Mouse (Mus musculus) megakaryocyte, embryonic 14.5 days (primary cell): Measurements from ENCODE around the gene Sypl. TPM values are rescaled to one million over a fixed set of nuclear protein-coding genes. Genes with fewer than 3 reads are reported as not detected.
A peak's percentile ranks its signal among the peaks of the same experiment; 100 is the strongest.

ENCODE experiments used
- H3K27me3 ChIP-seq: replicated peaks from 2 replicates; pipeline ENCODE3; 2012; ENCODE audit warnings: inconsistent platforms
- H3K36me3 ChIP-seq: replicated peaks from 2 replicates; pipeline ENCODE3; 2012; ENCODE audit warnings: low read length, inconsistent platforms, mixed read lengths
- H3K4me1 ChIP-seq: 2 replicates; pipeline ENCODE4 v1.6.1; 2012; ENCODE audit warnings: inconsistent platforms
- H3K4me3 ChIP-seq: replicated peaks from 2 replicates; pipeline ENCODE3; 2012; ENCODE audit warnings: moderate library complexity, mild to moderate bottlenecking, inconsistent platforms
- H3K9me3 ChIP-seq: 2 replicates; pipeline ENCODE4 v1.6.1; 2012; ENCODE audit warnings: inconsistent platforms
- FLI1 ChIP-seq: IDR thresholded peaks from 2 replicates; pipeline ENCODE4 v1.6.1; 2012; ENCODE audit warnings: low read length, inconsistent platforms, mixed read lengths
- GATA1 ChIP-seq: IDR thresholded peaks from 3 replicates; pipeline ENCODE4 v1.6.1; 2012; ENCODE audit warnings: mixed read lengths, low read length, inconsistent platforms, borderline replicate concordance
- polyA plus RNA-seq: library from polyadenylated mRNA; stranded (reverse); fragments of >175 nt; gene quantifications from 2 replicates; pipeline ENCODE4 v1.2.3, GENCODE M21; 2012; ENCODE audit warnings: low replicate concordance; ENCODE audit not compliant: insufficient read depth

Sypl gene
- polyA plus RNA-seq, 1 experiment: 7.1 TPM

- no peak overlapping the region for H3K4me3 ChIP-seq
- no peaks in the 10 kb centered on the region for H3K9me3 ChIP-seq
- H3K27me3 ChIP-seq: peaks cover 22% of the 10 kb centered on the region
- H3K36me3 ChIP-seq: no peaks in the 10 kb centered on the region
- TF ChIP-seq GATA1 (no peak), FLI1 (no peak)
- H3K4me1 ChIP-seq: peaks cover 10% of the 10 kb centered on the region
Measured at GRCm38 (mm10) chr12:32941141-32941540, 12.6 kb upstream of the Sypl start.

GRCm38 (mm10) chr12:32943347-32943746 is 10.3 kb upstream of the Sypl start:
- Histone ChIP-seq H3K4me3 (no peak overlapping the region), H3K9me3 (peaks cover 4% of the 10 kb centered on the region; the same call in 1 of the 2 replicates), H3K4me1 (peaks cover 10% of the 10 kb centered on the region), H3K36me3 (no peaks in the 10 kb centered on the region), H3K27me3 (peaks cover 7% of the 10 kb centered on the region)
- TF ChIP-seq GATA1 (no peak), FLI1 (no peak)

GRCm38 (mm10) chr12:32943951-32944350 is 9.7 kb upstream of the Sypl start:
- H3K9me3 ChIP-seq: peaks cover 4% of the 10 kb centered on the region; the same call in 1 of the 2 replicates
- no peak for TF ChIP-seq FLI1
- TF ChIP-seq GATA1: no peak
- peaks cover 3% of the 10 kb centered on the region for H3K27me3 ChIP-seq
- no peak overlapping the region for H3K4me3 ChIP-seq
- H3K4me1 ChIP-seq: peaks cover 10% of the 10 kb centered on the region
- no peaks in the 10 kb centered on the region for H3K36me3 ChIP-seq

- H3K4me3 ChIP-seq: no peak overlapping the region
- peaks cover 3% of the 10 kb centered on the region for H3K27me3 ChIP-seq
Measured at GRCm38 (mm10) chr12:32944884-32945454, 8.7 kb upstream of the Sypl start.

GRCm38 (mm10) chr12:32946376-32946775 is 7.3 kb upstream of the Sypl start:
- peaks cover 3% of the 10 kb centered on the region for H3K27me3 ChIP-seq
- TF ChIP-seq FLI1 (no peak), GATA1 (no peak)
- H3K4me1 ChIP-seq: peaks cover 14% of the 10 kb centered on the region
- peaks cover 4% of the 10 kb centered on the region; the same call in 1 of the 2 replicates for H3K9me3 ChIP-seq
- no peak overlapping the region for H3K4me3 ChIP-seq
- H3K36me3 ChIP-seq: peaks cover 4% of the 10 kb centered on the region

More at GRCm38 (mm10) chr12:32944884-32945454, 8.7 kb upstream of the Sypl start:
- Histone ChIP-seq H3K9me3 (peaks cover 4% of the 10 kb centered on the region; the same call in 1 of the 2 replicates), H3K36me3 (peaks cover 2% of the 10 kb centered on the region), H3K4me1 (peaks cover 11% of the 10 kb centered on the region)
- no peak for TF ChIP-seq GATA1
- no peak for TF ChIP-seq FLI1

GRCm38 (mm10) chr12:32952416-32952815 is 1.3 kb upstream of the Sypl start:
- H3K36me3 ChIP-seq: peaks cover 4% of the 10 kb centered on the region
- peak overlapping the region; percentile 86 for H3K4me3 ChIP-seq
- H3K9me3 ChIP-seq: peaks cover 4% of the 10 kb centered on the region; the same call in 1 of the 2 replicates
- no peak for TF ChIP-seq GATA1
- no peak for TF ChIP-seq FLI1
- no peaks in the 10 kb centered on the region for H3K27me3 ChIP-seq
- peaks cover 37% of the 10 kb centered on the region for H3K4me1 ChIP-seq

- Histone ChIP-seq H3K4me1 (peaks cover 42% of the 10 kb centered on the region), H3K36me3 (peaks cover 4% of the 10 kb centered on the region)
- TF ChIP-seq GATA1 (no peak), FLI1 (no peak)
Measured at GRCm38 (mm10) chr12:32953066-32953465, 625 bp upstream of the Sypl start.

GRCm38 (mm10) chr12:32954216-32955021 is 728 bp downstream of the Sypl start:
- peaks cover 4% of the 10 kb centered on the region for H3K36me3 ChIP-seq
- H3K9me3 ChIP-seq: no peaks in the 10 kb centered on the region
- peaks cover 50% of the 10 kb centered on the region for H3K4me1 ChIP-seq
- TF ChIP-seq FLI1 (no peak), GATA1 (no peak)
- peak overlapping the region; percentile 98 for H3K4me3 ChIP-seq
- no peaks in the 10 kb centered on the region for H3K27me3 ChIP-seq

More at GRCm38 (mm10) chr12:32953066-32953465, 625 bp upstream of the Sypl start:
- Histone ChIP-seq H3K27me3 (no peaks in the 10 kb centered on the region), H3K9me3 (no peaks in the 10 kb centered on the region), H3K4me3 (peak overlapping the region; percentile 98)

GRCm38 (mm10) chr12:32955037-32955436 is 1.3 kb downstream of the Sypl start:
- Histone ChIP-seq H3K4me1 (peaks cover 55% of the 10 kb centered on the region), H3K9me3 (no peaks in the 10 kb centered on the region), H3K27me3 (no peaks in the 10 kb centered on the region), H3K36me3 (peaks cover 2% of the 10 kb centered on the region), H3K4me3 (peak overlapping the region; percentile 98)
- TF ChIP-seq FLI1 (no peak), GATA1 (no peak)

- Histone ChIP-seq H3K36me3 (no peaks in the 10 kb centered on the region), H3K27me3 (no peaks in the 10 kb centered on the region), H3K4me1 (peaks cover 69% of the 10 kb centered on the region), H3K4me3 (no peak overlapping the region), H3K9me3 (no peaks in the 10 kb centered on the region)
- TF ChIP-seq FLI1 (no peak), GATA1 (no peak)
Measured at GRCm38 (mm10) chr12:32957211-32957610, 3.5 kb downstream of the Sypl start.
